Mouse (Mus musculus): ENCODE data around the gene Ccdc116. TPM values are rescaled to one million over a fixed set of nuclear protein-coding genes. Genes with fewer than 3 reads are reported as not detected.

The Ccdc116 gene
- polyA plus RNA-seq, 1 experiment from 2014 or later, result 0.39 TPM

GRCm38 (mm10) chr16:17151874-17152273 lies 4.8 kb upstream of the Ccdc116 start:
- WGBS, result 90% methylated on average over 4 of the region's 4 CpGs
- Histone ChIP-seq H3K4me1 (peaks cover 16% of the 10 kb centered on the region), H3K27ac (replicated peaks) (no peak overlapping the region), H3K9me3 (replicated peaks) (no peaks in the 10 kb centered on the region), H3K4me3 (no peak overlapping the region), H3K36me3 (peaks cover 56% of the 10 kb centered on the region), H3K27me3 (ENCODE audit: low read depth, poor library complexity, severe bottlenecking) (peaks cover 22% of the 10 kb centered on the region)
- DNase-seq (ENCODE audit: low spot score), result no peak

DNA sequence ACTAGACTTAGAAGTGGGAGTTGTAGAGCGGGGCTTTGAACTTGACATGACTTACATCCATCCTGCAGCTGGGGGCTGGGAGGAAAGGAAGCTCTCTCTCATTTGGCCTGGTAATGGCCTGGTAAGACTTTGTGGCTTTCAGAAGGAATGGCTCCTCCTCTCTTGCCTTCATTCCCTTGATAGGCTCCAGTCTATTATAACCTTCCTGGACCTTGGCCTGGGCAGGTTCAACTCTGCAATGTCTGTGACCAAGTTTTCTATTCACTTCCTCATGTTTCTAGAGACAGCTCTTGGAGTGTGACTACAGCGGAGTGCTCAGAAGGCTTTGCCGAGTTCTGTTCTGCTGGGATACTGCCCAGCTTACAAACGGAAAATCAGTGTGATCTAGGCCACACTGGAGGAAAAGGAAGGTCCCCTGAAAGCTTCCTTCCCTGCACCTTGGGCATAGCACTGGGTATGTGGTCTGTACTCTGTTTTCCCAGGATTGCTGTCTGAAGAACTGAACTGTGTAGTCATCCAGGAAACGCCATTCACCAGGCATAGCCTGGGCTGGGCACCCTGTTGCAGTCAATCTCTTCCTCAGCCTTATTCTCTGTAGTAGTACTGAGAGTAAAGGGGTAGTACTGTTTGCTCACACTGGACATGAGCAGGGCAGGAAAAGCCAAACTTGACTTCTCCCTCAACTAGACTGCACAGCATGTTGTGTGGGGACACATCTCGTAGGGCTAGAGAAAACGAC lies 3.7 kb upstream of the Ccdc116 start:
- H3K4me1 ChIP-seq, result peaks cover 19% of the 10 kb centered on the region
- no peak for DNase-seq (ENCODE audit: low spot score)
- no peak overlapping the region for H3K27ac ChIP-seq (replicated peaks)
- peaks cover 44% of the 10 kb centered on the region for H3K36me3 ChIP-seq
- H3K27me3 ChIP-seq (ENCODE audit: low read depth, poor library complexity, severe bottlenecking), result peaks cover 24% of the 10 kb centered on the region
- 89% methylated on average over 7 of the region's 7 CpGs for WGBS
- no peaks in the 10 kb centered on the region for H3K9me3 ChIP-seq (replicated peaks)
- no peak overlapping the region for H3K4me3 ChIP-seq

DNA sequence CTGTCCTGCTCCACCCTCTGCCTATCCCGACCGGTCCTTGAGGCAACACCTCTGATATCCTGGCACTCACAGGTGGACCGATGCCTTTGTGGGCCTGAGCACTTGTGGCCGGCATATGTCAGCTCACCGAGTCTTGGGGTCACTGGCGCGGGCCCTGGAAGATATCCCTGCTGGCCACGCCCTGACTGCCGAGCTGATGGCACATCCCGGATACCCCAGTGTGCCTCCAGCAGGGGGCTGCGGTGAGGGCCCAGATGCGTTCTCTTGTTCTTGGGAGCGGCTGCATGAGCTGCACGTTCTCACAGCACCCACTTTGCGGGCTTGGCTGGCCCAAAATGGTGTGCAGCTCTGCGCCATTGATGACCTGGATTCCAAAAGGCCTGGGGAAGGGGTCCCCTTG lies 1.1 kb upstream of the Ccdc116 start:
- DNase-seq (ENCODE audit: low spot score), result peak; percentile 58

GRCm38 (mm10) chr16:17147391-17147929 lies 431 bp upstream of the Ccdc116 start:
- DNase-seq (ENCODE audit: low spot score), result peak; percentile 33
- peaks cover 27% of the 10 kb centered on the region for H3K4me1 ChIP-seq
- under 1% methylated on average over 41 of the region's 41 CpGs for WGBS
- H3K27me3 ChIP-seq (ENCODE audit: low read depth, poor library complexity, severe bottlenecking), result peaks cover 24% of the 10 kb centered on the region
- peak overlapping the region; percentile 72; the same call in 1 of the 2 replicates for H3K27ac ChIP-seq (replicated peaks)
- peaks cover 14% of the 10 kb centered on the region for H3K36me3 ChIP-seq
- peak overlapping the region; percentile 69 for H3K4me3 ChIP-seq
- no peaks in the 10 kb centered on the region for H3K9me3 ChIP-seq (replicated peaks)

More for the DNA sequence above, 1.1 kb upstream of the Ccdc116 start:
- 5% methylated on average over 16 of the region's 16 CpGs for WGBS
- H3K27me3 ChIP-seq (ENCODE audit: low read depth, poor library complexity, severe bottlenecking), result peaks cover 24% of the 10 kb centered on the region
- H3K27ac ChIP-seq (replicated peaks), result no peak overlapping the region
- no peaks in the 10 kb centered on the region for H3K9me3 ChIP-seq (replicated peaks)
- H3K4me3 ChIP-seq, result peak overlapping the region; percentile 69
- H3K36me3 ChIP-seq, result peaks cover 21% of the 10 kb centered on the region
- peaks cover 27% of the 10 kb centered on the region for H3K4me1 ChIP-seq

DNA sequence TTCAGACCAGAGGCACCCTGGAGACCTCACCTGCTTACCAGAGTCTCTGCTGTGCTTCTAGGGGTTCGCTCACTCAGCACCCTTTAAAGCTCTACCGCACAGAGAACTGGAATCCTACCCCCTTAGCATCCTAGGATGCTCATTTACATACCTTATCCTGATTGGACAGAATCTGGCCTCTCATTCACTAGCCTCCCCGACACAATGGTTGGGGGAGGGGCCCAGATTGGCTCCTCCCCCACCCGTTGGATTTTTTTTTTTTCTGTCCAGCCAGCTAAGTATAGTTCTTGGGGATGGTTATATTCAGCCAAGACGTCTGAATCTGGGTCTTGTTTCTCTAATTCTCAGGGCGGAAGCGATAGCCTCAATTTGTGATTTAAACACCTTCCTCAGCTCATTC lies 2.7 kb downstream of the Ccdc116 start, which contains the start of gene Ydjc:
Gene Ydjc (plus strand): TSS at position 283 of the 400 bp plus-strand sequence.
- no peak within 1 kb of the TSS for H3K4me3 ChIP-seq
- H3K27me3 ChIP-seq (ENCODE audit: low read depth, poor library complexity, severe bottlenecking), result peaks cover 24% of the 10 kb centered on the region
- H3K4me1 ChIP-seq, result peaks cover 27% of the 10 kb centered on the region
- peak; percentile 27 for DNase-seq (ENCODE audit: low spot score)
- 10% methylated on average over 7 of the region's 7 CpGs for WGBS
- H3K27ac ChIP-seq (replicated peaks), result no peak within 1 kb of the TSS
- no peaks in the 10 kb centered on the region for H3K9me3 ChIP-seq (replicated peaks)
- H3K36me3 ChIP-seq, result no peaks in the 10 kb centered on the region

DNA sequence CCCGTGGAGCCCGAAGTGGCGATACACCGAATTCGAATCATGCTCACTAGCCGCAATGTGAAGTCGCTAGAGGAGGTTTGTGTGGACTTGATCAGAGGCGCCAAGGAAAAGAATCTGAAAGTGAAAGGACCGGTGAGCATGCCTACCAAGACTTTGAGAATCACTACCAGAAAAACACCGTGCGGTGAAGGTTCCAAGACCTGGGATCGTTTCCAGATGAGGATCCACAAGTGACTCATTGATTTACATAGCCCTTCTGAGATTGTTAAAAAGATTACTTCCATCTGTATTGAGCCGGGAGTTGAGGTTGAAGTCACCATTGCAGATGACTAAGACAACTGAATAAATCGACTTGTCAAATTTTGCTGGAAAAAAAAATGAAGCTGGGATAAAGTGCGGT lies 9.7 kb downstream of the Ccdc116 start:
- Histone ChIP-seq H3K9me3 (replicated peaks) (no peaks in the 10 kb centered on the region), H3K27ac (replicated peaks) (no peak overlapping the region), H3K4me3 (no peak overlapping the region), H3K27me3 (ENCODE audit: low read depth, poor library complexity, severe bottlenecking) (no peaks in the 10 kb centered on the region), H3K36me3 (no peaks in the 10 kb centered on the region), H3K4me1 (peaks cover 9% of the 10 kb centered on the region)
- DNase-seq (ENCODE audit: low spot score), result no peak
- WGBS, result 90% methylated on average over 15 of the region's 15 CpGs

- Histone ChIP-seq H3K4me1 (peaks cover 26% of the 10 kb centered on the region), H3K27me3 (ENCODE audit: low read depth, poor library complexity, severe bottlenecking) (no peaks in the 10 kb centered on the region), H3K4me3 (peak overlapping the region; percentile 83), H3K27ac (replicated peaks) (peak overlapping the region; percentile 92), H3K9me3 (replicated peaks) (no peaks in the 10 kb centered on the region), H3K36me3 (peaks cover 13% of the 10 kb centered on the region; the same call in 1 of the 2 replicates)
- 41% methylated on average over 7 of the region's 7 CpGs for WGBS
- DNase-seq (ENCODE audit: low spot score), result peak; percentile 36
These were observed 14.2 kb downstream of the Ccdc116 start for GRCm38 (mm10) chr16:17132906-17133200.

DNA sequence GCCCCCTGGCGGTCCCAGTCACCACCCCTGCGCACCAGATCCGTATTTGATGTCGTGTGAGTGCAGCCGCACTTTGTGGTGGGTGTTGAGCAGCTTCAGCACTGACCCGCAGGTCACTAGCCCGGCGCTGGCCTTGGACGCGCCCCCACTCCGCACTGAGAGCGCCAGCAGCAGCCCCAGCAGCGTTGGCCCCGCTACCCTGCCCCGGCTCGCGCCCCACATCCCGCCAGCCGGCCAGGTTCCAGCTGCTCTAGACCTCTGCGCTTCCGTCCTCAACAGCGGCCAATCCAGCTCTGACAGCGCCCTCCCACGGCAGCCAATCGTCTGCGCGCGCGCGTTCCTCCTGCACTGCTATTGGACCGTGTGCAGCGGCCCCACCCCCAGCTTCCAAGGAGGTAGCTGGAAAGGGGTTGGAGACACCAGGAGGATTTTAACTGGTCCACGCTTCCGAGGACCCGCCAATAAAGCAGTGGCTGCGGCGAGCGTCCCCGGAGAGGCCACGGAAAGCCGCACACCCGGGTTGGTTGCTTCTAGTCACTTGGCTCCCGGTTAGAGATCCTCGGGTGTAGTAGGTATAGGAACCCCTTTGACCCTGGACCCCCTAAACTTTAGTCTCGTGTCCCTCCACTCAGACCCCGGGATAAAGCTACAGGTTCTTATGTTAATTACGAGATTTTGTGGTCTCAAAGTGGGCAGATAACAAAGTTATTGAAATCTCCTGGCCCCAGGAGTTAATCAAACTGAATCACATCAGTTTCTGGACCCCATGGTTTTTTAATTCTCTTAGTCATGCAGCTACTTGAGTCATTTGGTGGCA lies 14.7 kb downstream of the Ccdc116 start, which contains the start of gene Sdf2l1:
Gene Sdf2l1 (minus strand): TSS at position 295 of the 817 bp plus-strand sequence.
- Histone ChIP-seq H3K27me3 (ENCODE audit: low read depth, poor library complexity, severe bottlenecking) (no peaks in the 10 kb centered on the region), H3K27ac (replicated peaks) (peak within 1 kb of the TSS; percentile 92), H3K36me3 (peaks cover 13% of the 10 kb centered on the region; the same call in 1 of the 2 replicates), H3K4me1 (peaks cover 26% of the 10 kb centered on the region), H3K4me3 (peak within 1 kb of the TSS; percentile 83), H3K9me3 (replicated peaks) (no peaks in the 10 kb centered on the region)
- WGBS, result under 1% methylated on average over 47 of the region's 47 CpGs
- peak; percentile 99 for DNase-seq (ENCODE audit: low spot score)

- H3K27ac ChIP-seq (replicated peaks), result peak overlapping the region; percentile 92
- H3K36me3 ChIP-seq, result peaks cover 13% of the 10 kb centered on the region; the same call in 1 of the 2 replicates
- H3K27me3 ChIP-seq (ENCODE audit: low read depth, poor library complexity, severe bottlenecking), result no peaks in the 10 kb centered on the region
- DNase-seq (ENCODE audit: low spot score), result no peak
- 4% methylated on average over 43 of the region's 43 CpGs for WGBS
- H3K4me1 ChIP-seq, result peaks cover 26% of the 10 kb centered on the region
- peak overlapping the region; percentile 83 for H3K4me3 ChIP-seq
- no peaks in the 10 kb centered on the region for H3K9me3 ChIP-seq (replicated peaks)
These were observed 15.6 kb downstream of the Ccdc116 start for GRCm38 (mm10) chr16:17131191-17132088.

GRCm38 (mm10) chr16:17127292-17127691 lies 19.7 kb downstream of the Ccdc116 start:
- Histone ChIP-seq H3K27ac (replicated peaks) (no peak overlapping the region), H3K27me3 (ENCODE audit: low read depth, poor library complexity, severe bottlenecking) (no peaks in the 10 kb centered on the region), H3K4me3 (no peak overlapping the region), H3K9me3 (replicated peaks) (no peaks in the 10 kb centered on the region), H3K36me3 (peaks cover 25% of the 10 kb centered on the region), H3K4me1 (peaks cover 46% of the 10 kb centered on the region)
- DNase-seq (ENCODE audit: low spot score), result peak; percentile 34
- 89% methylated on average over 1 of the region's 1 CpGs for WGBS

- Histone ChIP-seq H3K9me3 (replicated peaks) (no peaks in the 10 kb centered on the region), H3K36me3 (peaks cover 41% of the 10 kb centered on the region), H3K4me3 (peak within 1 kb of the TSS; percentile 72), H3K27ac (replicated peaks) (peak within 1 kb of the TSS; percentile 93), H3K27me3 (ENCODE audit: low read depth, poor library complexity, severe bottlenecking) (no peaks in the 10 kb centered on the region), H3K4me1 (peaks cover 43% of the 10 kb centered on the region)
- under 1% methylated on average over 25 of the region's 25 CpGs for WGBS
- peak; percentile 90 for DNase-seq (ENCODE audit: low spot score)
These were observed 22.0 kb downstream of the Ccdc116 start, which contains the start of gene 2610318N02Rik for GRCm38 (mm10) chr16:17124871-17125520. 2610318N02Rik (minus strand) TSS chr16:17125167.
